Mouse (Mus musculus): ENCODE results near the gene Coq4.

GRCm38 (mm10) chr2:29744256-29744655 lies 43.0 kb upstream of the Coq4 start:
- TF ChIP-seq ZNF384 (IDR thresholded peaks at IDR 0.05; ENCODE audit: low read depth, low read length): no peak
- no peak for TF ChIP-seq MAFK (IDR thresholded peaks at IDR 0.05; ENCODE audit: borderline replicate concordance, low read depth, low read length)
- no peak for TF ChIP-seq CTCF (IDR thresholded peaks at IDR 0.05 in 2 of 3, conservative IDR thresholded peaks at IDR 0.05 in 1 of 3; ENCODE audit: control insufficient read depth in 1 of 3, insufficient read depth in 1 of 3, low read depth in 2 of 3, low read length in 3 of 3, poor library complexity in 1 of 3, severe bottlenecking in 1 of 3)
- no peak for TF ChIP-seq ZC3H11A (IDR thresholded peaks at IDR 0.05; ENCODE audit: low read depth, low read length)
- TF ChIP-seq MXI1 (IDR thresholded peaks at IDR 0.05; ENCODE audit: low read depth, low read length): no peak
- no peak for TF ChIP-seq MAX (IDR thresholded peaks at IDR 0.05; ENCODE audit: low read length)

Data from MEL (cell line).